Mouse (Mus musculus) G1E (cell line): Measurements from ENCODE around the gene Gm12166.

ENCODE experiments used
- CTCF ChIP-seq: IDR thresholded peaks from 2 replicates; pipeline ENCODE4 v1.5.1; 2012; ENCODE audit warnings: low read depth, low read length, inconsistent platforms, mixed read lengths
- GATA1 ChIP-seq: IDR thresholded peaks from 2 replicates; pipeline ENCODE4 v1.6.1; 2012; ENCODE audit warnings: borderline replicate concordance, low read length, inconsistent platforms, mixed read lengths
- TAL1 ChIP-seq: conservative IDR thresholded peaks from 2 replicates; pipeline ENCODE4 v1.6.1; 2012; ENCODE audit warnings: low read depth, low read length, inconsistent platforms, mixed read lengths

DNA sequence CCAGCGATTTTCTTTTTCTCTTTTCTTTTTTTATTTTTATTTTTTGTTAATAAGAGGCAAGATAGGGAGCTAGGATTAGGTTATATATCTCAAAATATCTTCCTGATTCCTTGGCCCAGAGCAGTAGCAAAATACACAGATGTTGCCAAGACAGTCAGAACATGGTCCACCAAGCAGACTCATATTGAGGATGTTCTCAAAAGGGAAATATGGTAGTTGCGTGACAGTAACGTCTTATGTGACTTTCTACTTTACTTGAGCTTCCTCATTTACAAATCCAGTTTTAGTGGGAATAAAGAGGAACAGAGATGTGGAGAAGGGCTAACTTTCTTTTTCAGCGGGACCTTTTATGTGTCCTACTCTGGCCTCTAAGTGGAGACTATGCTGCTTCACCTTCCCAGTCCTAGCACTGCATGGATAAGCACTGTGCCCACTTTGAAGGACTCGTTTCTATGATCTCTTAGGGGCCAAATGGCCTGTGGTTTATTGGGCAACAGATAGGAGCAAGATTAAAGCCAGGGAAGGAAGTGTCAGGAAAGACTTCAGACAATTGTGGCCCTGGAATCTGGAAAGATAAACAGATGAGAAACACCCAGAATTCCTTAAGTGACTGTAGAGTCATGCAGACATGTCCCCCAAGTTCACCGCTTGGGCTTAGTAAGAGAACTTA is 9.8 kb upstream of the Gm12166 start:
- TF ChIP-seq CTCF (no peak), TAL1 (no peak), GATA1 (no peak)
